Mouse (Mus musculus) liver, embryonic 15.5 days (tissue): ENCODE measurements around the gene Pmepa1. TPM values are rescaled to one million over a fixed set of nuclear protein-coding genes. Genes with fewer than 3 reads are reported as not detected.

ENCODE experiments used
- ATAC-seq: fragments of 200-750 bp; cut with Nextera tagmentation; 2 replicates; pipeline ENCODE4 v1.8.0; 2017; ENCODE audit warnings: moderate number of reproducible peaks, mild to moderate bottlenecking, moderate library complexity; ENCODE audit not compliant: insufficient read depth
- H3K27ac ChIP-seq: fragments of 300-500 bp; sonication (generic); replicated peaks from 2 replicates; pipeline ENCODE4 v1.5.1; 2015; ENCODE audit warnings: mild to moderate bottlenecking, inconsistent platforms
- H3K27me3 ChIP-seq: fragments of 300-500 bp; sonication (generic); 2 replicates; pipeline ENCODE4 v1.6.1; 2015; ENCODE audit warnings: mild to moderate bottlenecking, inconsistent platforms
- H3K36me3 ChIP-seq: fragments of 300-500 bp; sonication (generic); replicated peaks from 2 replicates; pipeline ENCODE4 v1.6.1; 2015; ENCODE audit warnings: moderate library complexity, mild to moderate bottlenecking, inconsistent platforms
- H3K4me1 ChIP-seq: fragments of 300-500 bp; sonication (generic); replicated peaks from 2 replicates; pipeline ENCODE4 v1.6.1; 2015; ENCODE audit warnings: inconsistent platforms
- H3K4me2 ChIP-seq: fragments of 300-500 bp; sonication (generic); 2 replicates; pipeline ENCODE4 v1.6.1; 2015; ENCODE audit warnings: moderate library complexity, mild to moderate bottlenecking, inconsistent platforms
- H3K4me3 ChIP-seq: fragments of 300-500 bp; sonication (generic); replicated peaks from 2 replicates; pipeline ENCODE4 v1.5.1; 2015; ENCODE audit warnings: mild to moderate bottlenecking, inconsistent platforms
- H3K9ac ChIP-seq: fragments of 300-500 bp; sonication (generic); 2 replicates; pipeline ENCODE4 v1.6.1; 2015; ENCODE audit warnings: moderate library complexity, mild to moderate bottlenecking, inconsistent platforms
- H3K9me3 ChIP-seq: fragments of 300-500 bp; sonication (generic); replicated peaks from 2 replicates; pipeline ENCODE4 v1.6.1; 2016; ENCODE audit warnings: inconsistent platforms
- WGBS: fragments of 180-500 bp; shearing (Covaris S2); methylation state at CpG from one replicate; pipeline ENCODE4 v1.1.7; 2015; ENCODE audit warnings: mixed read lengths; ENCODE audit not compliant: insufficient replicate concordance; 5-methylcytosine and 5-hydroxymethylcytosine counted together
- polyA plus RNA-seq: library from polyadenylated mRNA; unstranded; fragments of >200 nt; fragmentation: Nextera tagmentation; extraction: Ambion mirVana; gene quantifications from 2 replicates; pipeline ENCODE4 v1.2.1, GENCODE M21; 2015

Gene Pmepa1
- polyA plus RNA-seq, 1 experiment from 2014 or later, result 0.12 TPM

- no peak for ATAC-seq
- no peak overlapping the region for H3K9ac ChIP-seq
- no peaks in the 10 kb centered on the region for H3K27me3 ChIP-seq
- H3K4me2 ChIP-seq, result no peak overlapping the region
- 58% methylated on average over 7 of the region's 7 CpGs for WGBS
- no peaks in the 10 kb centered on the region for H3K4me1 ChIP-seq
- H3K36me3 ChIP-seq, result no peaks in the 10 kb centered on the region
- no peaks in the 10 kb centered on the region for H3K9me3 ChIP-seq
- H3K4me3 ChIP-seq, result no peak overlapping the region
- no peak overlapping the region for H3K27ac ChIP-seq
These were observed 25.2 kb downstream of the Pmepa1 start for GRCm38 (mm10) chr2:173251133-173251532.

- Histone ChIP-seq H3K9ac (no peak overlapping the region), H3K4me3 (no peak overlapping the region), H3K27ac (no peak overlapping the region), H3K27me3 (no peaks in the 10 kb centered on the region), H3K4me2 (no peak overlapping the region), H3K9me3 (no peaks in the 10 kb centered on the region), H3K4me1 (no peaks in the 10 kb centered on the region), H3K36me3 (no peaks in the 10 kb centered on the region)
- no peak for ATAC-seq
- 11% methylated on average over 2 of the region's 2 CpGs for WGBS
These were observed 25.9 kb downstream of the Pmepa1 start for GRCm38 (mm10) chr2:173250411-173250810.

GRCm38 (mm10) chr2:173249965-173250364 is 26.4 kb downstream of the Pmepa1 start:
- no peaks in the 10 kb centered on the region for H3K36me3 ChIP-seq
- H3K27me3 ChIP-seq, result no peaks in the 10 kb centered on the region
- WGBS, result 61% methylated on average over 8 of the region's 8 CpGs
- no peak overlapping the region for H3K27ac ChIP-seq
- no peak overlapping the region for H3K4me2 ChIP-seq
- no peak overlapping the region for H3K4me3 ChIP-seq
- no peak overlapping the region for H3K9ac ChIP-seq
- no peaks in the 10 kb centered on the region for H3K9me3 ChIP-seq
- no peak for ATAC-seq
- no peaks in the 10 kb centered on the region for H3K4me1 ChIP-seq

- Histone ChIP-seq H3K27me3 (no peaks in the 10 kb centered on the region), H3K4me2 (no peak overlapping the region), H3K4me3 (no peak overlapping the region), H3K9ac (no peak overlapping the region), H3K4me1 (no peaks in the 10 kb centered on the region), H3K9me3 (no peaks in the 10 kb centered on the region), H3K27ac (no peak overlapping the region), H3K36me3 (no peaks in the 10 kb centered on the region)
- ATAC-seq, result no peak
- 53% methylated on average over 3 of the region's 3 CpGs for WGBS
These were observed 26.9 kb downstream of the Pmepa1 start for GRCm38 (mm10) chr2:173249386-173249785.

GRCm38 (mm10) chr2:173248822-173249221 is 27.5 kb downstream of the Pmepa1 start:
- no peak for ATAC-seq
- Histone ChIP-seq H3K36me3 (no peaks in the 10 kb centered on the region), H3K9me3 (no peaks in the 10 kb centered on the region), H3K4me1 (no peaks in the 10 kb centered on the region), H3K27ac (no peak overlapping the region), H3K9ac (no peak overlapping the region), H3K4me2 (no peak overlapping the region), H3K4me3 (no peak overlapping the region), H3K27me3 (no peaks in the 10 kb centered on the region)
- WGBS, result 57% methylated on average over 7 of the region's 7 CpGs

- Histone ChIP-seq H3K27me3 (no peaks in the 10 kb centered on the region), H3K36me3 (no peaks in the 10 kb centered on the region), H3K4me2 (no peak overlapping the region), H3K9ac (no peak overlapping the region), H3K9me3 (no peaks in the 10 kb centered on the region), H3K4me3 (no peak overlapping the region), H3K4me1 (no peaks in the 10 kb centered on the region), H3K27ac (no peak overlapping the region)
- WGBS, result 42% methylated on average over 2 of the region's 2 CpGs
- ATAC-seq, result no peak
These were observed 28.4 kb downstream of the Pmepa1 start for GRCm38 (mm10) chr2:173247911-173248310.

GRCm38 (mm10) chr2:173247197-173247596 is 29.1 kb downstream of the Pmepa1 start:
- Histone ChIP-seq H3K36me3 (no peaks in the 10 kb centered on the region), H3K4me3 (no peak overlapping the region), H3K9me3 (no peaks in the 10 kb centered on the region), H3K9ac (no peak overlapping the region), H3K4me2 (no peak overlapping the region), H3K27me3 (no peaks in the 10 kb centered on the region), H3K4me1 (no peaks in the 10 kb centered on the region), H3K27ac (no peak overlapping the region)
- WGBS, result 28% methylated on average over 2 of the region's 2 CpGs
- no peak for ATAC-seq

GRCm38 (mm10) chr2:173246688-173247087 is 29.6 kb downstream of the Pmepa1 start:
- Histone ChIP-seq H3K27me3 (no peaks in the 10 kb centered on the region), H3K9ac (no peak overlapping the region), H3K36me3 (no peaks in the 10 kb centered on the region), H3K4me3 (no peak overlapping the region), H3K4me2 (no peak overlapping the region), H3K27ac (no peak overlapping the region), H3K4me1 (no peaks in the 10 kb centered on the region), H3K9me3 (no peaks in the 10 kb centered on the region)
- WGBS, result 50% methylated on average over 8 of the region's 8 CpGs
- ATAC-seq, result no peak

GRCm38 (mm10) chr2:173245258-173245657 is 31.1 kb downstream of the Pmepa1 start:
- H3K4me2 ChIP-seq, result no peak overlapping the region
- no peaks in the 10 kb centered on the region for H3K4me1 ChIP-seq
- no peaks in the 10 kb centered on the region for H3K27me3 ChIP-seq
- ATAC-seq, result no peak
- H3K9me3 ChIP-seq, result no peaks in the 10 kb centered on the region
- no peak overlapping the region for H3K9ac ChIP-seq
- no peak overlapping the region for H3K27ac ChIP-seq
- WGBS, result 76% methylated on average over 20 of the region's 20 CpGs
- no peaks in the 10 kb centered on the region for H3K36me3 ChIP-seq
- H3K4me3 ChIP-seq, result no peak overlapping the region

GRCm38 (mm10) chr2:173244108-173244507 is 32.2 kb downstream of the Pmepa1 start:
- H3K9ac ChIP-seq, result no peak overlapping the region
- no peaks in the 10 kb centered on the region for H3K27me3 ChIP-seq
- H3K27ac ChIP-seq, result no peak overlapping the region
- H3K4me2 ChIP-seq, result no peak overlapping the region
- no peak for ATAC-seq
- H3K36me3 ChIP-seq, result no peaks in the 10 kb centered on the region
- WGBS, result 50% methylated on average over 3 of the region's 3 CpGs
- H3K4me1 ChIP-seq, result no peaks in the 10 kb centered on the region
- H3K4me3 ChIP-seq, result no peak overlapping the region
- H3K9me3 ChIP-seq, result no peaks in the 10 kb centered on the region

GRCm38 (mm10) chr2:173243616-173244015 is 32.7 kb downstream of the Pmepa1 start:
- H3K36me3 ChIP-seq, result no peaks in the 10 kb centered on the region
- no peaks in the 10 kb centered on the region for H3K27me3 ChIP-seq
- H3K4me1 ChIP-seq, result no peaks in the 10 kb centered on the region
- no peak overlapping the region for H3K4me2 ChIP-seq
- no peak for ATAC-seq
- no peak overlapping the region for H3K4me3 ChIP-seq
- 65% methylated on average over 9 of the region's 9 CpGs for WGBS
- H3K9ac ChIP-seq, result no peak overlapping the region
- no peak overlapping the region for H3K27ac ChIP-seq
- H3K9me3 ChIP-seq, result no peaks in the 10 kb centered on the region

- no peaks in the 10 kb centered on the region for H3K4me1 ChIP-seq
- 47% methylated on average over 12 of the region's 12 CpGs for WGBS
- H3K9me3 ChIP-seq, result no peaks in the 10 kb centered on the region
- no peak overlapping the region for H3K4me3 ChIP-seq
- H3K27ac ChIP-seq, result no peak overlapping the region
- H3K36me3 ChIP-seq, result no peaks in the 10 kb centered on the region
- no peak overlapping the region for H3K9ac ChIP-seq
- no peak overlapping the region for H3K4me2 ChIP-seq
- ATAC-seq, result no peak
- peaks cover 3% of the 10 kb centered on the region; the same call in 1 of the 2 replicates for H3K27me3 ChIP-seq
These were observed 33.5 kb downstream of the Pmepa1 start for GRCm38 (mm10) chr2:173242874-173243273.
